Mouse (Mus musculus) urinary bladder, postnatal 10 days (tissue): ENCODE results near the gene Ubp1.

Source experiments
- DNase-seq: peaks from one replicate; pipeline ENCODE4 v3.0.0; 2022; ENCODE audit warnings: low spot score

Ubp1 gene

DNA sequence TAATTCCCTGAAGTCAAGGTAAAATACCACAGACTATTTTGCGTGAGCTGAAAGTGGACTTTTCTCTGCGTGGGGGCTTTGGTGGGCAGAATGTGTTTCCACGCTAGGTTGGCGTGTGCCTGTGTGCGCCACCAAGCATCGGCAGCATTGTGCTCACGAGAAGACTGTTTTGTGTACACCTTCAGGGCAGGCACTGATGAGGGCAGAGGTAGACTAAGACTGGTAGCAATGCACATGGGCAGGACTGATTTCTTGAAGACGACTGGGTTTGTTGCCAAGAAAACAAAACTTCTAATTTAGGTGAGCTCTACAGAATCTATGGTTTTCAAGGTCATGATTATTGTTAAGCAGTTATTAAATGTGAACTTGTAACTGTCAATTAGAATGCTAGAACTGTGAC, 38.7 kb downstream of the Ubp1 start:
- no peak for DNase-seq

GRCm38 (mm10) chr9:113970041-113970440, 39.3 kb downstream of the Ubp1 start:
- DNase-seq = no peak

DNA sequence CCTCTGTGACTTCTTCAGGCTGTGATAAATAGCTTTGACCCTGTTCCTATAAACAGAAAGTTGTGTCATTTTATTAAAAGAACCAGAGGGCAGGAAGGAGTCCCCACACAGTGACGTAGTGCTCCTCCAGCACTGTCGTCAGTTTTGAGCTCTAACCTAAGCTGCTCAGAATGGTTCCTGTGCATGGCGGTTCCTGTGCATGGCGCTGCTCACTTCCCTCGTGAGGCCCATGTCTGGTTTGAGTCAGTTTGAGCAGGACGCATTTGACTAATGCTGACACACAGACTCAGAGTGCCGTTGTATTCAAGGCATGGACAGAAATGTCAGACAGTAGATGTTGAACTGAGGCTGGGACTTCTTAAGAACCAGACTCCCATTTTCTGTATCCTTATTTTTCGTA, 40.9 kb downstream of the Ubp1 start:
- no peak for DNase-seq

GRCm38 (mm10) chr9:113973857-113974256, 43.1 kb downstream of the Ubp1 start:
- DNase-seq = no peak

DNA sequence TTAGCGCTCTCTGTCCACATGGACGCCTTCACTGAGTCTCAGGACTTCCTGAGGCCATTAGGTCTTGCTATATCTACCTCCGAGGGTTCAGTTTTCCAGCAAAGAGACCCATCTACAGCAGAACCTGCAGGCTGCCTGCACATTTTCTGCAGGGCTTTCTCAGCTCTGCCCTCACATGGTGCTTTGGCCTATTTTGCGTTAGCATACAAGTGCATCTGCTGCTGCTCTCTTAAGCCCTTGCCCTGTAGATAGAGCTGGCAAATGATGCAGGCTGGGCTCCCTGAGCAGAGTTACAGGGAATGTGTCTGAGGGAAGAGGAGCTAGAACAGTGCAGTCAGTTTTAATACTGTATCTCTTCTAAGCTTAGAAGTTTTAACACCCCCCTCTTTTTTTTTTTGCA, 44.2 kb downstream of the Ubp1 start:
- no peak for DNase-seq

DNA sequence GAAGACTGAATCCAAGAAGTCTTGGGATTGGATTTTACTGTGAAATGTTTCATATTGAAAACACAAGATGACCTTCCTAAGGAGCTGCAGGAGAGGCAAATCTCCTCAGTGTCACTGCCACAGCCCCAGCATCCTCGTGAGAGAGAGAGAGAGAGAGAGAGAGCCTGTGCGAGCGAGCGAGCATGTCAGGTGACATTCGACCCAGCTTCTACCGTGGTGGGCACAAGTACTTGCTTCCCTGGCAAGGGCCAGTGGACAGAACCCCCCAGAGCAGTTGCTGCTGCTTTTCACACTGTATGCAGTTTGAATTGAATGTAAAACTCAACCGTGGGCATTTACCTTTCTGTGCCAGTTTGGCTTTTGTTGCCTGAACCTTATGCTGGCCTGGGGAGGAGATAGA, 44.7 kb downstream of the Ubp1 start:
- no peak for DNase-seq

DNA sequence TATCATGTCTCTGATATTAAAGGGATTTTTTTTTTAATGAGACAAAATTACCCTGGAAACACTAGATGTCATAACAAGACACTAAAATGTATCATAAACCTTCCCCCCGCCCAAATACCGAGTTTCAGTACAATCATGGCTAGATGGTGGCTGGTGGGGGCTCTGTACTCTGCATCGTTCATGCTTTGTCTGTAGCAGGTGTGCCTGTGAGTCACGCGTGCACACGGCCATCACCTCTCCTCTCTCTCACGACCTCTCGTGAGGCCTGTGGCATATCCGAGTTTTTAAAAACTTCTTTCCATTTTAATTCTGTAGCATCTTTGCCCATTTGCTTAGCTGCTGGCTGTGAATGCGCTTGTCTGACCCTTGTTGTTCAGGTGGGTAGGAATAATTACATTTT, 45.5 kb downstream of the Ubp1 start:
- DNase-seq = no peak

- DNase-seq = no peak
Observed at GRCm38 (mm10) chr9:113977225-113977840, 46.6 kb downstream of the Ubp1 start.

GRCm38 (mm10) chr9:113978656-113979055, 47.9 kb downstream of the Ubp1 start:
- no peak for DNase-seq

- no peak for DNase-seq
Observed at GRCm38 (mm10) chr9:113979356-113979755, 48.6 kb downstream of the Ubp1 start.

GRCm38 (mm10) chr9:113981099-113981880, 50.6 kb downstream of the Ubp1 start:
- DNase-seq = no peak

- no peak for DNase-seq
Observed at GRCm38 (mm10) chr9:113982451-113982850, 51.7 kb downstream of the Ubp1 start.

DNA sequence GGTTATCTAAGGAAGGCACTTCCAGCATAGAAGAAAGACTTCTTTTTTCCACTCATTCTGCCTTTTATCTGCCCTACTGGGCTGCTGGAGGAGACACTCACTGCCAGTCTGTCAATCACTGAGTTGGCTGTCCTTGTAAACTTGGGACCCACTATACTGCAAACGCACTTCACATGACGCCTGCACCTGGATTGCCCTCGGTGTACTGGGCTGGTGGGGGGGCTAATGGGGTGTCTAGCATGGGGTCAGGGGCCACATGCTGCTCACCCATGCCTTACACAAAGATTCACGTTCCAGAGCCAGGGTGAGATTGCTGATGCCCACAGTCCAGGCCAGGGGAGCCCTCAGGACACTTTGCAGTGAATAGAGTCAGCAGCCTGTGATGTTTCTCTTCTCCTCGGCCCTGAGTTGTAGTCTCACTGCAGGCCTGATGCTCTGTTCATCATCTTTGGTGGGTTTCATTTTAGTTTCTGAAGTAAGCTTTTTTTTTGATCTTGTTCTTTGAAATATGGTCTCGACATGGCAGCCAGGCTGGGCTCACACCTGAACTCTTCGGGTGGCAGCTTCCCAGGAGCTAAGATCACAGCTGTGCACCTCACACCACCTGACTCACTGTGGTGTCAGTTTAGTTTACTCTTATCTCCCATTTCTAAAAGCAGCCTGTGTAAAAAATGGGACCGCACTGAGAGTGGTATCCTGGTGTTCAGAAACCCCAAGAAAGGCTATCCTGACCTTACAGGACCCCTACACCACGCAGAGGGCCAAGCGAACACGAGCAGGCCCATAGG, 52.3 kb downstream of the Ubp1 start:
- DNase-seq = no peak

GRCm38 (mm10) chr9:113984946-113985620, 54.3 kb downstream of the Ubp1 start:
- DNase-seq = no peak

DNA sequence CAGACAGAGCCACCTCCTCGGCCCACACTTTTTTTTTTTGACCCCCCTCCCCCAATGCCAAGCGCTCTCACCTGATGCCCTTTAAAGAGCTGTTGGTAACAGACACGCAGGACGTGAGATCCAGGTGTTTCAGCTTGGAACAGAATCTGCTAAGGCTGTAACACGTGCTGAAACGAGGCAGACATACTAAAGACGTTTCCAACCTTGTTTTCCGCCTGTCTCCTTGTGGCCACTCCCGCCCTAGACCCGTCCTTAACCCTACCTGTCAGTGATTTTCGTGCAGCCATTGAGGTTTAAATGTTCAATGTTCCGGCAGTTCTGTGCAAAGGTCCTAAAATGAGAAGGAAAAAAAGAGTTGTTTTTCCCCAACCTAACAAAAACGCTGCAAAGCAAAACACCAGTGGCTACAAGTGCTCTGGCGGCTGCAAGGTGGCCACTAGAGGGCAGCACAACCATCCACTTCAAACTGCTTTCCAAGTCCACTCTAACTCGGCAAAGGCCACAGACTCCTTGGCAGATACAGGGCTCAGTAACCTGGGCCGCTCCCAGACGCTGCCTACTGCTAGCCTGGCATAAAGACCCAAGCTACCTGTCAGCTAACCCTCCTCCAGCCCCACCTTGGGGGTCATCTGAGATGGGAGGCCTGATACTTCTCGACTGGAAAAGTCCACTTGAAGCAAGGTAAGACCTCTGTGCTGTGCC, 60.0 kb downstream of the Ubp1 start:
- DNase-seq = peak; percentile 41

- DNase-seq = no peak
Observed at GRCm38 (mm10) chr9:113992810-113993209, 62.1 kb downstream of the Ubp1 start.

DNA sequence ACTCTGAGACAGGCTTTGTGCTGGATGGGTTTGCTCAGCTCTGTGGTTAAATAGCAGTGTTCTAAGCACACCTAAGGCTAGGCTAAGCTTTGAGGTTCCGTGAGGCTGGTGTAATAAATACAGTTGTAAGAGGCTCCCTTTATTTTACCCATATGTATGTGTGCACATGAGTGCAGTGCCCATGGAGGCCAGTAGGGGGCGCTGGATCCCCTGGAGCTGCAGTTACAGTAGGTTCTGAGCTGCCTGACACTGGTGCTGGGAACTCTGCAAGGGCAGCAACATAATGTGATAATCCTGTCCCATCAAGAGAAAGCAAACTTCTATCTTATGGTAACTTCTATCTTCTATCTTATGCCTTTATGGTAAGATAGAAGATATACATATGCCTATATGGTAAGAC, 67.6 kb downstream of the Ubp1 start:
- no peak for DNase-seq

GRCm38 (mm10) chr9:114006801-114007200, 76.1 kb downstream of the Ubp1 start:
- DNase-seq = no peak

GRCm38 (mm10) chr9:114007850-114008350, 77.2 kb downstream of the Ubp1 start:
- no peak for DNase-seq

- DNase-seq = no peak
Observed at GRCm38 (mm10) chr9:114009526-114009925, 78.8 kb downstream of the Ubp1 start.

- DNase-seq = no peak
Observed at GRCm38 (mm10) chr9:114011203-114011602, 80.5 kb downstream of the Ubp1 start.

DNA sequence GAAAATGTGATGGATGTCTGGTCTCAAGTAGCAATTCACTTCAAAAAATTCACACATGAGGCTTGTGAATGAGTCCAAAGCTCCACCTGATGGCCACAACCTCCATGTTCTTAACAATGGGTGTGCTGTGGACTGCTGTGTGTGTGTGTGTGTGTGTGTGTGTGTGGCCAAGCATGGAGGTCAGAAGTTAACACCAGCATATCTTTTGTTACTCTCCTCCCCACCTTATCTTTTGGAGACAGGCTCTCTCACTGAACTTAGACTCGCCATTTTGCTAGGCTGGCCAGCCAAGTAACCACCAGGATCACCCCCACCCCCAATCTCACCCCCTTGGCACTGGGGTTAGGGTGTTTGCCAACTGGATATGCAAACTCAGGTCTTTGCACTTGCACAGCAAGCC, 83.3 kb downstream of the Ubp1 start:
- DNase-seq = no peak
